Mouse (Mus musculus): ENCODE measurements around the gene Adamts7. TPM values are rescaled to one million over a fixed set of nuclear protein-coding genes. Genes with fewer than 3 reads are reported as not detected.

Adamts7 gene
- polyA plus RNA-seq, 1 experiment from 2014 or later = 1.5 TPM

GRCm38 (mm10) chr9:90184116-90184515 lies 21.2 kb downstream of the Adamts7 start:
- no peaks in the 10 kb centered on the region; the same call in 1 of the 2 replicates for H3K27me3 ChIP-seq (replicated peaks)
- H3K9ac ChIP-seq = no peak overlapping the region
- H3K27ac ChIP-seq = no peak overlapping the region
- H3K4me3 ChIP-seq = no peak overlapping the region
- WGBS (ENCODE audit: insufficient replicate concordance) = 53% methylated on average over 8 of the region's 8 CpGs
- no peak overlapping the region for H3K4me2 ChIP-seq
- no peaks in the 10 kb centered on the region for H3K4me1 ChIP-seq
- H3K9me3 ChIP-seq (replicated peaks) = no peaks in the 10 kb centered on the region
- no peaks in the 10 kb centered on the region for H3K36me3 ChIP-seq
- 0 out of 2 replicates have a peak, but pooled peaks have one; percentile 20 for ATAC-seq

- Histone ChIP-seq H3K4me3 (no peak overlapping the region), H3K27ac (no peak overlapping the region), H3K4me2 (no peak overlapping the region), H3K36me3 (no peaks in the 10 kb centered on the region), H3K27me3 (replicated peaks) (no peaks in the 10 kb centered on the region; the same call in 1 of the 2 replicates), H3K9ac (no peak overlapping the region), H3K4me1 (no peaks in the 10 kb centered on the region), H3K9me3 (replicated peaks) (no peaks in the 10 kb centered on the region)
- ATAC-seq = no peak
- WGBS (ENCODE audit: insufficient replicate concordance) = 58% methylated on average over 8 of the region's 8 CpGs
Measured at GRCm38 (mm10) chr9:90185356-90185910, 22.6 kb downstream of the Adamts7 start.

DNA sequence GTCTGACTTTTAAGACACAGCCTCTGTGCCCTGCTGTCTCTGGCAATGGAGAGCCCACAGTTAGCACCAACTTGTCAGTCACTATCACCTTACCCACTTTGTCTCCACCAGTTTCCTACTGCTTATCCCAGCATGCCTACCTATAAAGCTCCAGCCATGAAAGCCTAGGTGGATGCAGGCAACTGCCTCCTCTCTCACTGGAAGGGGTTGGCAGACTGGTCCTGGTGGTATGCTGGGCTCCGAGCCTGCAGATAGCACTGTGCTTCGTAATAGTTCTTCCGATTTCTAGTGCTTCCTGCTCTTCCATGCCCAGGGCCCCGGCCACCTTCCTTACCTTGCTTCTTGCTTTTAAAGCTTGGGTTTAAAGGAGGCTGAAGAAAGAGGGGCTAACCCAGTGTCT lies 26.0 kb downstream of the Adamts7 start:
- Histone ChIP-seq H3K27me3 (replicated peaks) (no peaks in the 10 kb centered on the region; the same call in 1 of the 2 replicates), H3K27ac (no peak overlapping the region), H3K9me3 (replicated peaks) (no peaks in the 10 kb centered on the region), H3K9ac (no peak overlapping the region), H3K4me2 (no peak overlapping the region), H3K36me3 (no peaks in the 10 kb centered on the region), H3K4me1 (no peaks in the 10 kb centered on the region), H3K4me3 (no peak overlapping the region)
- no peak for ATAC-seq
- 68% methylated on average over 4 of the region's 4 CpGs for WGBS (ENCODE audit: insufficient replicate concordance)

DNA sequence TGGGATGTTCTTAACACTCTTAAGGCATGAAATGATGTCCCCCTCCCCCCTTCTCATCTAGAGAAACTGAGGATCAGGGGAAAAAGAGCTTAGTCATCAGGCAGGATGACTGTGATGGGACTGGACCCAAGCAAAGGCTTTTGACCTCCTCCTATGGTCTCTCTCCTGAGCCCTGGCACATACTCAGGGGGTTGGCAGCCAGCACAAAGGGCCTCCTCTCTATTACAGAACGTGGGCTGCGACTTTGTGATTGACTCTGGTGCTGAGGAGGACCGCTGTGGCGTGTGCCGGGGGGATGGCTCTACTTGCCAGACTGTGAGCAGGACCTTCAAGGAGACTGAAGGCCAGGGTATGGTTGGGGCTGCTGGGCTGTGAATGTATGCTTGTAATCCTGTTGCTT lies 26.5 kb downstream of the Adamts7 start:
- H3K9ac ChIP-seq = no peak overlapping the region
- H3K9me3 ChIP-seq (replicated peaks) = no peaks in the 10 kb centered on the region
- no peak overlapping the region for H3K4me3 ChIP-seq
- ATAC-seq = no peak
- no peak overlapping the region for H3K27ac ChIP-seq
- H3K4me1 ChIP-seq = no peaks in the 10 kb centered on the region
- no peak overlapping the region for H3K4me2 ChIP-seq
- H3K36me3 ChIP-seq = no peaks in the 10 kb centered on the region
- WGBS (ENCODE audit: insufficient replicate concordance) = 74% methylated on average over 5 of the region's 5 CpGs
- H3K27me3 ChIP-seq (replicated peaks) = no peaks in the 10 kb centered on the region; the same call in 1 of the 2 replicates

- no peak overlapping the region for H3K4me2 ChIP-seq
- no peaks in the 10 kb centered on the region for H3K36me3 ChIP-seq
- H3K27me3 ChIP-seq (replicated peaks) = no peaks in the 10 kb centered on the region
- no peak overlapping the region for H3K9ac ChIP-seq
- WGBS (ENCODE audit: insufficient replicate concordance) = 52% methylated on average over 10 of the region's 10 CpGs
- ATAC-seq = no peak
- no peak overlapping the region for H3K4me3 ChIP-seq
- H3K27ac ChIP-seq = no peak overlapping the region
- no peaks in the 10 kb centered on the region for H3K9me3 ChIP-seq (replicated peaks)
- H3K4me1 ChIP-seq = peaks cover 11% of the 10 kb centered on the region; the same call in 1 of the 2 replicates
Measured at GRCm38 (mm10) chr9:90195000-90195399, 32.1 kb downstream of the Adamts7 start.

- 71% methylated on average over 7 of the region's 7 CpGs for WGBS (ENCODE audit: insufficient replicate concordance)
- no peak for ATAC-seq
Measured at GRCm38 (mm10) chr9:90196262-90196661, 33.4 kb downstream of the Adamts7 start.

GRCm38 (mm10) chr9:90197116-90197665 lies 34.3 kb downstream of the Adamts7 start:
- peaks cover 11% of the 10 kb centered on the region; the same call in 1 of the 2 replicates for H3K4me1 ChIP-seq
- H3K4me3 ChIP-seq = no peak overlapping the region
- peaks cover 20% of the 10 kb centered on the region for H3K36me3 ChIP-seq
- ATAC-seq = no peak
- 72% methylated on average over 7 of the region's 7 CpGs for WGBS (ENCODE audit: insufficient replicate concordance)
- H3K4me2 ChIP-seq = no peak overlapping the region
- no peaks in the 10 kb centered on the region for H3K27me3 ChIP-seq (replicated peaks)
- no peak overlapping the region for H3K9ac ChIP-seq
- no peaks in the 10 kb centered on the region for H3K9me3 ChIP-seq (replicated peaks)
- H3K27ac ChIP-seq = no peak overlapping the region

More at GRCm38 (mm10) chr9:90196262-90196661, 33.4 kb downstream of the Adamts7 start:
- Histone ChIP-seq H3K4me3 (no peak overlapping the region), H3K27me3 (replicated peaks) (no peaks in the 10 kb centered on the region), H3K4me2 (no peak overlapping the region), H3K9ac (no peak overlapping the region), H3K9me3 (replicated peaks) (no peaks in the 10 kb centered on the region), H3K27ac (no peak overlapping the region), H3K4me1 (peaks cover 11% of the 10 kb centered on the region; the same call in 1 of the 2 replicates), H3K36me3 (peaks cover 12% of the 10 kb centered on the region)

GRCm38 (mm10) chr9:90197866-90198383 lies 35.1 kb downstream of the Adamts7 start:
- ATAC-seq = no peak
- H3K36me3 ChIP-seq = peaks cover 28% of the 10 kb centered on the region
- H3K4me2 ChIP-seq = no peak overlapping the region
- H3K4me3 ChIP-seq = no peak overlapping the region
- H3K27me3 ChIP-seq (replicated peaks) = no peaks in the 10 kb centered on the region
- peaks cover 11% of the 10 kb centered on the region; the same call in 1 of the 2 replicates for H3K4me1 ChIP-seq
- H3K9me3 ChIP-seq (replicated peaks) = no peaks in the 10 kb centered on the region
- 59% methylated on average over 7 of the region's 7 CpGs for WGBS (ENCODE audit: insufficient replicate concordance)
- no peak overlapping the region for H3K27ac ChIP-seq
- no peak overlapping the region for H3K9ac ChIP-seq

DNA sequence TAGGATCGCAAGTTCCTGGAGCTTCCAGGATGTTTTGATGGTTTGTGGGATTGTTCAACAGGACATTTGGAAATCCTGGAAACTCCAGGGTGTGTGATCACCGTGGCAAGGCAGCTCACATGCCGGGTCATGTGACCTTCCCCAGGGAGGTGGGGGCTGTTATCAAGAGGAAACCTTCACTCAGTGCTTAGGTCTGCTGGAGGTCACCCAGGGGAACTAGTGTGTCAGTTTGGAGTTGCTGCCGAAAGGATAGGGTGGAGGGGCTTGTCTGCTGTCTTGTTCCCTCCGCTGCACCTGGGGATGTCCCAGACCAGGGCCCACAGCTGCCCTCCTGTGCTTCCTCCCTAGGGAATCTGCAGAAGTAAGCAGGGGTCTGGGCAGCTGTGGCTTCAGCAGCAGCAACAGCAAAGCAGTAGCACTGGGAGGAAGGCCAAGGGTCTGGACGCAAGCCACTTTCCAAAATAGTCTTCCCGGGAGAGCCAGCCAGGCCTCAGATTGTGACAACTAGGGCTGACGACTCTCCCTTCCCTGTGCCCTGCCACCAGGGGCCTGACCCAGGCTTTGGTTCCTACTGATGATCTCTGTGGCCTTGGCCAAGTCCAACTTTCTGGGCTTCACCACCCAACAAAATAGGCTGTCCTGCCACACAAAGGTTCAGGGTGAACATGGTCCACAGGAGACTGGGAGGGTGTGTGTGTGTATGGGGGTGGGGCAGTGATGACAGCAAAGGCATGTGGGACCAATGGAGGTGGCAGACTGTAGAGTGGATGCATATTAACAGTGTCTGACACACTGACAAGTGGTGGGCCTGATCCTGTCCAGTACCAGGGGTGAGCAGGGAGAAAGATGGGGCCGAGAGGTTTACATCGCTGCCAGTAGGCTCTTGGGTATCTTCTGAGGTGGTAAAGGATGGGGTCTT lies 35.9 kb downstream of the Adamts7 start:
- Histone ChIP-seq H3K4me2 (no peak overlapping the region), H3K4me3 (no peak overlapping the region), H3K4me1 (peaks cover 11% of the 10 kb centered on the region; the same call in 1 of the 2 replicates), H3K9ac (no peak overlapping the region), H3K9me3 (replicated peaks) (no peaks in the 10 kb centered on the region), H3K27ac (no peak overlapping the region), H3K36me3 (peaks cover 36% of the 10 kb centered on the region), H3K27me3 (replicated peaks) (no peaks in the 10 kb centered on the region)
- 50% methylated on average over 10 of the region's 10 CpGs for WGBS (ENCODE audit: insufficient replicate concordance)
- ATAC-seq = 0 out of 2 replicates have a peak, but pooled peaks have one; percentile 3

- H3K27ac ChIP-seq = no peak overlapping the region
- no peak overlapping the region for H3K4me2 ChIP-seq
- H3K36me3 ChIP-seq = peaks cover 45% of the 10 kb centered on the region
- no peaks in the 10 kb centered on the region for H3K27me3 ChIP-seq (replicated peaks)
- no peak overlapping the region for H3K4me3 ChIP-seq
- no peak overlapping the region for H3K9ac ChIP-seq
- no peak for ATAC-seq
- no peaks in the 10 kb centered on the region for H3K9me3 ChIP-seq (replicated peaks)
- H3K4me1 ChIP-seq = peaks cover 11% of the 10 kb centered on the region; the same call in 1 of the 2 replicates
- whole genome bisulfite sequencing (ENCODE audit: insufficient replicate concordance) = 89% methylated on average over 18 of the region's 18 CpGs
Measured at GRCm38 (mm10) chr9:90199611-90200010, 36.7 kb downstream of the Adamts7 start.

GRCm38 (mm10) chr9:90200501-90200900 lies 37.6 kb downstream of the Adamts7 start:
- H3K27me3 ChIP-seq (replicated peaks) = no peaks in the 10 kb centered on the region
- peaks cover 53% of the 10 kb centered on the region for H3K36me3 ChIP-seq
- no peak overlapping the region for H3K4me3 ChIP-seq
- no peak overlapping the region for H3K9ac ChIP-seq
- no peak for ATAC-seq
- no peak overlapping the region for H3K4me2 ChIP-seq
- peaks cover 11% of the 10 kb centered on the region; the same call in 1 of the 2 replicates for H3K4me1 ChIP-seq
- no peak overlapping the region for H3K27ac ChIP-seq
- WGBS (ENCODE audit: insufficient replicate concordance) = 82% methylated on average over 4 of the region's 4 CpGs
- no peaks in the 10 kb centered on the region for H3K9me3 ChIP-seq (replicated peaks)

Measured in liver, embryonic 12.5 days (tissue).